Mouse (Mus musculus) brain, embryonic 14.5 days (tissue): ENCODE data around the gene Ing4.

ENCODE experiments used
- CTCF ChIP-seq: fragments of 200-500 bp; IDR thresholded peaks from 2 replicates; pipeline ENCODE4 v1.5.1; 2012; ENCODE audit warnings: inconsistent platforms, mild to moderate bottlenecking, moderate library complexity, borderline replicate concordance; ENCODE audit not compliant: insufficient read depth, insufficient read length; ENCODE audit errors: extremely low read depth
- POLR2A ChIP-seq: fragments of 200-500 bp; IDR thresholded peaks from 2 replicates; pipeline ENCODE4 v1.6.1; 2012; ENCODE audit warnings: mild to moderate bottlenecking, inconsistent platforms, borderline replicate concordance; ENCODE audit not compliant: poor library complexity, insufficient read depth, insufficient read length, severe bottlenecking; ENCODE audit errors: extremely low read depth

DNA sequence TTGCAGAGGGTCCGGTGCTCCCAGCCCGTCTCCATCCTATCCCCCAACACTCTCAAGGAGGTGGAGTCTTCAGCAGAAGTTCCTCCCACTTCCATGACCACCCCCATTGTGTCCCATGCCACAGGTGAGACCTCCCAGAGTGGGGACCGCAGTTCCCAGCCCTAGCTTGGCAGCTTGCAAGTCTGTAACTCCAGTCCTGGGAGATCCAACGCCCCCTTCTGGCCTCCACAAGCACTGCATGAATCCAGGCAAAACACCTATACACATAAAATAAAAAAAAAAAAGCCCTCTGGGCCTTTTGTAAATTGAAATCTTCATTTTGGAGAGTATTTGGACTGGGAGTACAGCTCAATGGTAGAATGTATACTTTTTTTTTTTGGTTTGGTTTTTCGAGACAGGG, 11.7 kb downstream of the Ing4 start:
- TF ChIP-seq CTCF (peak; percentile 39; the same call in 1 of the 2 replicates), POLR2A (no peak)
